Mouse (Mus musculus) neural tube, embryonic 15.5 days (tissue): ENCODE measurements around the gene Klhdc3. TPM values are rescaled to one million over a fixed set of nuclear protein-coding genes. Genes with fewer than 3 reads are reported as not detected.

Experiments
- ATAC-seq: fragments of 200-750 bp; cut with Nextera tagmentation; 2 replicates; pipeline ENCODE4 v1.8.0; 2017; ENCODE audit warnings: mild to moderate bottlenecking, moderate TSS enrichment, moderate library complexity; ENCODE audit not compliant: low FRiP score
- H3K27ac ChIP-seq: fragments of 300-500 bp; sonication (generic); replicated peaks from 2 replicates; pipeline ENCODE4 v1.5.1; 2015; ENCODE audit warnings: mild to moderate bottlenecking, inconsistent platforms
- H3K27me3 ChIP-seq: fragments of 300-500 bp; sonication (generic); replicated peaks from 2 replicates; pipeline ENCODE4 v1.6.1; 2015; ENCODE audit warnings: inconsistent platforms
- H3K36me3 ChIP-seq: fragments of 300-500 bp; sonication (generic); 2 replicates; pipeline ENCODE4 v1.6.1; 2015; ENCODE audit warnings: inconsistent platforms
- H3K4me1 ChIP-seq: fragments of 300-500 bp; sonication (generic); 2 replicates; pipeline ENCODE4 v1.6.1; 2015; ENCODE audit warnings: inconsistent platforms
- H3K4me2 ChIP-seq: fragments of 300-500 bp; sonication (generic); 2 replicates; pipeline ENCODE4 v1.6.1; 2015; ENCODE audit warnings: inconsistent platforms, mild to moderate bottlenecking, moderate library complexity
- H3K4me3 ChIP-seq: fragments of 300-500 bp; sonication (generic); replicated peaks from 2 replicates; pipeline ENCODE4 v1.5.1; 2015; ENCODE audit warnings: mild to moderate bottlenecking, inconsistent platforms
- H3K9ac ChIP-seq: fragments of 300-500 bp; sonication (generic); replicated peaks from 2 replicates; pipeline ENCODE4 v1.6.1; 2015; ENCODE audit warnings: mild to moderate bottlenecking, inconsistent platforms
- H3K9me3 ChIP-seq: fragments of 300-500 bp; sonication (generic); replicated peaks from 2 replicates; pipeline ENCODE4 v1.6.1; 2016; ENCODE audit warnings: inconsistent platforms
- WGBS: fragments of 180-500 bp; shearing (Covaris S2); methylation state at CpG from one replicate; pipeline ENCODE4 v1.1.7; 2015; ENCODE audit warnings: mixed read lengths; 5-methylcytosine and 5-hydroxymethylcytosine counted together
- polyA plus RNA-seq: library from polyadenylated mRNA; unstranded; fragments of >200 nt; fragmentation: Nextera tagmentation; extraction: Ambion mirVana; gene quantifications from 2 replicates; pipeline ENCODE4 v1.2.1, GENCODE M21; 2015

Gene Klhdc3
- polyA plus RNA-seq, 1 experiment from 2014 or later = 166 TPM

- peak overlapping the region; percentile 97 for H3K4me3 ChIP-seq
- WGBS = 8% methylated on average over 11 of the region's 12 CpGs
- peak overlapping the region; percentile 97 for H3K9ac ChIP-seq
- peak overlapping the region; percentile 91 for H3K27ac ChIP-seq
- peaks cover 41% of the 10 kb centered on the region for H3K4me1 ChIP-seq
- H3K27me3 ChIP-seq = no peaks in the 10 kb centered on the region
- peak overlapping the region; percentile 84 for H3K4me2 ChIP-seq
- no peaks in the 10 kb centered on the region for H3K9me3 ChIP-seq
- peak; percentile 33 for ATAC-seq
- peaks cover 30% of the 10 kb centered on the region for H3K36me3 ChIP-seq
These were observed 50.9 kb downstream of the Klhdc3 start for GRCm38 (mm10) chr17:46629685-46630441.

DNA sequence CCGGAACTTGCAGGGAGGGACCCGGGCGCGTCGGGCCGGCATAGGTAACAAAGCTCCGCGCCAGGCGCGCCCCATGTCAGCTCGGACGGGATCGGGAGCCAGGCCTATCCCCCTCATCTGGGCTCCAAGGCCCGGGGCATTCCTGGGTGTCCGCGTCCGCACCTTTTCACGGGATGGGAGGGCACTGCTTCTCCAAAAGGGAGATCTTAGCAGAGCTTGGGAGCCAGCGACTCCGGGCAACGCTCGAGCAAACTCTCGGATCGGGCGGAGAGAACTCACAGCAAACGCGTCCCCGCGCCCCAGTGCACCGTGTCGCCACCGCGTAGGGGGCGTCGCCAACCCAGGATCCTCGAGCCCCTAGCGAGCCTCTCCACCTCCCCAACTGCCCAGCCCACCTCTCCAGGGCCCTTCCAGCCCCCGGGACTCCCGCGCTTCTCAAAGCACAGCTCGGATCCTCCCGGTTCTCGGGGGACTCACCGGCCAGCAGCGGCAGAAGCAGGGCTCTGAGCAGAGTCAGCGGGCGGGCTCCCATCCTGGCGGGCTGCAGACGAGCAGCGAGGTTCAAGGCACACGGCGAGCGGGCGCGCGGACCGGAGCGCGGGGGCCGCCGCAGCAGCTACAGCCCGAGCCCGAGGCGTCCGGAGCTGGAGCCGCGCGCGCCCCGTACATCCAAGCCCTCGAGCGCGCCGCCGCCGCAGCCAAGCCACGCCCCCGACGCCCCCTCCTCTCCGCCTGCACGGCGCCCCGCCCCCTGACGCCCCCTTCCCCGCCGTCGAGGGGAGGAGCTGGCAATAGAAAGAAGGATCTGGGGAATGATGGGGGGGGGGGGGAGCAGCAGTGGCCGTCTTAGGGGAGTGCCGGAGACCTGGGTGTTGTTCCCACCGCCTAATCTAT, 51.7 kb downstream of the Klhdc3 start, which contains the start of gene Ptk7:
Gene Ptk7, minus strand, starts transcription at position 714 of the 894 bp plus-strand sequence.
- Histone ChIP-seq H3K4me1 (peaks cover 49% of the 10 kb centered on the region), H3K27ac (peak within 1 kb of the TSS; percentile 91), H3K27me3 (no peaks in the 10 kb centered on the region), H3K9me3 (no peaks in the 10 kb centered on the region), H3K4me3 (peak within 1 kb of the TSS; percentile 97), H3K9ac (peak within 1 kb of the TSS; percentile 97), H3K4me2 (peak within 1 kb of the TSS; percentile 84), H3K36me3 (peaks cover 28% of the 10 kb centered on the region)
- ATAC-seq = peak; percentile 85
- under 1% methylated on average over 83 of the region's 90 CpGs for WGBS

DNA sequence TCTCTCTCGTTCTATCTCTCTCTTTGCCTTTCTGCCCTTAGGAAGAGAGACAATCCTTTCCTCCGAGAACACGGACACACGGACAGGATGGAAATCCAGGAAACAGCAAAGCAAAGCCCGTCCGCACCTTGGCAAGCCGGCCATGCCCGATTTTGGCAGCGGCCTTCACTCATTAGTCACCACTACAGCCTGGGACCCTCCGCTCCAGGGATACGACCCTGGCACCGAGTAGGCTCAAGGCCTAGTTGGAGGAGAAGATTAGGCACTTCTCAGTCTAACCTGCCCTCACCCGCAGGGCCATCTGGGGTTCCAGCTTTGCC, 52.3 kb downstream of the Klhdc3 start:
- Histone ChIP-seq H3K27me3 (no peaks in the 10 kb centered on the region), H3K9ac (peak overlapping the region; percentile 97), H3K4me1 (peaks cover 55% of the 10 kb centered on the region), H3K9me3 (no peaks in the 10 kb centered on the region), H3K27ac (peak overlapping the region; percentile 91), H3K4me3 (peak overlapping the region; percentile 97), H3K36me3 (peaks cover 25% of the 10 kb centered on the region), H3K4me2 (peak overlapping the region; percentile 84)
- ATAC-seq = peak; percentile 21; the same call in 1 of the 2 replicates
- 1% methylated on average over 13 of the region's 13 CpGs for WGBS

GRCm38 (mm10) chr17:46627409-46627808, 53.3 kb downstream of the Klhdc3 start:
- Histone ChIP-seq H3K4me2 (peak overlapping the region; percentile 84), H3K9ac (peak overlapping the region; percentile 97; the same call in 1 of the 2 replicates), H3K4me1 (peaks cover 63% of the 10 kb centered on the region), H3K36me3 (peaks cover 15% of the 10 kb centered on the region), H3K27me3 (no peaks in the 10 kb centered on the region), H3K9me3 (no peaks in the 10 kb centered on the region), H3K4me3 (peak overlapping the region; percentile 97), H3K27ac (no peak overlapping the region)
- no peak for ATAC-seq
- WGBS = 23% methylated on average over 6 of the region's 6 CpGs

DNA sequence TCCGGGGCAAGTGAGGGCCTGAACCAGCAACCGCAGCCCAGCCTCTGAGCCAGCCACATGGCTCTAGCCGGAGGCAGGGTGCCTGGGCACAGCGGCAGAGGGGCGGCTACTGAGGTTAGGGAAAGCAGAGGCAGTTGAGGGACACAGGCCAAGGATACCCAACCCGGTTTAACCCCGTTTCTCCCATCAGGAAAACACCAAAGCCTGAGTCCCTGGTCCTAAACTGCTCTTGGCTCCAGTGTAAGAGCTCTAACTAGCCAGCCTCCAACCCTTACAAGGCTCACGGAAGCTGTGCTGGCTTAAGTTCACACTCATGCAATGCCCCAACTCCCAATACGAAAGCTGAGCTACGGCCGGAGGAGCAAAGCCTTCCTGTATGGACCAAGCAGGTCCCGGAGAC, 56.1 kb downstream of the Klhdc3 start:
- ATAC-seq = no peak
- H3K36me3 ChIP-seq = no peaks in the 10 kb centered on the region
- peak overlapping the region; percentile 32 for H3K4me2 ChIP-seq
- H3K27me3 ChIP-seq = no peaks in the 10 kb centered on the region
- H3K27ac ChIP-seq = 0 out of 2 replicates have a peak overlapping the region, but pooled peaks have one; percentile 48
- peaks cover 82% of the 10 kb centered on the region for H3K4me1 ChIP-seq
- no peak overlapping the region for H3K4me3 ChIP-seq
- no peak overlapping the region for H3K9ac ChIP-seq
- H3K9me3 ChIP-seq = no peaks in the 10 kb centered on the region
- WGBS = 56% methylated on average over 12 of the region's 12 CpGs

Other genes with a start within 250 kb of the Klhdc3 start
- 1.3 TPM in 1 of 2 replicates, not detected in the other for gene Slc22a7, start 242.5 kb downstream of the Klhdc3 start, polyA plus RNA-seq
- gene Ttbk1, start 193.2 kb downstream of the Klhdc3 start, polyA plus RNA-seq = 5.5 and 7.8 TPM in 2 replicates
- 13.6 and 22.7 TPM in 2 replicates for gene Dnph1, start 184.2 kb downstream of the Klhdc3 start, polyA plus RNA-seq
- 17.3 and 22.6 TPM in 2 replicates for gene Cul9, start 134.5 kb downstream of the Klhdc3 start, polyA plus RNA-seq
- 2.5 and 6.4 TPM in 2 replicates for gene Srf, start 124.7 kb downstream of the Klhdc3 start, polyA plus RNA-seq
- gene Ptk7, start 51.4 kb downstream of the Klhdc3 start, polyA plus RNA-seq = 29.3 and 41.7 TPM in 2 replicates
- gene Klc4, start 34.9 kb downstream of the Klhdc3 start, polyA plus RNA-seq = 31.8 and 32.3 TPM in 2 replicates
- gene Mrpl2, start 34.7 kb downstream of the Klhdc3 start, polyA plus RNA-seq = 64.9 and 80.5 TPM in 2 replicates
- 37.1 and 40.1 TPM in 2 replicates for gene Cul7, start 30.6 kb downstream of the Klhdc3 start, polyA plus RNA-seq
- 53.5 and 59.1 TPM in 2 replicates for gene Rrp36, start 6.6 kb downstream of the Klhdc3 start, polyA plus RNA-seq
- gene Mea1, start 2.1 kb downstream of the Klhdc3 start, polyA plus RNA-seq = 275 and 308 TPM in 2 replicates
- gene Ppp2r5d, start 24.2 kb upstream of the Klhdc3 start, polyA plus RNA-seq = 89.1 and 93.2 TPM in 2 replicates
- 27.8 and 28.3 TPM in 2 replicates for gene Pex6, start 30.5 kb upstream of the Klhdc3 start, polyA plus RNA-seq
- gene Gnmt, start 48.3 kb upstream of the Klhdc3 start, polyA plus RNA-seq = 1.7 and 1.9 TPM in 2 replicates
- 72.2 and 76.1 TPM in 2 replicates for gene Cnpy3, start 71.3 kb upstream of the Klhdc3 start, polyA plus RNA-seq
- 0.19 and 43.5 TPM in 2 replicates for gene Ptcra, start 82.8 kb upstream of the Klhdc3 start, polyA plus RNA-seq
- gene 2310039H08Rik, start 91.7 kb upstream of the Klhdc3 start, polyA plus RNA-seq = 53.8 and 56.8 TPM in 2 replicates
- gene Rpl7l1, start 101.8 kb upstream of the Klhdc3 start, polyA plus RNA-seq = 77.2 and 88.4 TPM in 2 replicates
- 6.6 and 8.3 TPM in 2 replicates for gene Bicral, start 177.6 kb upstream of the Klhdc3 start, polyA plus RNA-seq
- 55.9 and 62.5 TPM in 2 replicates for gene Tbcc, start 209.8 kb upstream of the Klhdc3 start, polyA plus RNA-seq
- gene Prph2, start 229.5 kb upstream of the Klhdc3 start, polyA plus RNA-seq = not detected in 2 replicates